Mouse (Mus musculus): Measurements from ENCODE around the gene Rtp1. TPM values are rescaled to one million over a fixed set of nuclear protein-coding genes. Genes with fewer than 3 reads are reported as not detected.

The Rtp1 gene
- total RNA-seq (2023), result not detected

DNA sequence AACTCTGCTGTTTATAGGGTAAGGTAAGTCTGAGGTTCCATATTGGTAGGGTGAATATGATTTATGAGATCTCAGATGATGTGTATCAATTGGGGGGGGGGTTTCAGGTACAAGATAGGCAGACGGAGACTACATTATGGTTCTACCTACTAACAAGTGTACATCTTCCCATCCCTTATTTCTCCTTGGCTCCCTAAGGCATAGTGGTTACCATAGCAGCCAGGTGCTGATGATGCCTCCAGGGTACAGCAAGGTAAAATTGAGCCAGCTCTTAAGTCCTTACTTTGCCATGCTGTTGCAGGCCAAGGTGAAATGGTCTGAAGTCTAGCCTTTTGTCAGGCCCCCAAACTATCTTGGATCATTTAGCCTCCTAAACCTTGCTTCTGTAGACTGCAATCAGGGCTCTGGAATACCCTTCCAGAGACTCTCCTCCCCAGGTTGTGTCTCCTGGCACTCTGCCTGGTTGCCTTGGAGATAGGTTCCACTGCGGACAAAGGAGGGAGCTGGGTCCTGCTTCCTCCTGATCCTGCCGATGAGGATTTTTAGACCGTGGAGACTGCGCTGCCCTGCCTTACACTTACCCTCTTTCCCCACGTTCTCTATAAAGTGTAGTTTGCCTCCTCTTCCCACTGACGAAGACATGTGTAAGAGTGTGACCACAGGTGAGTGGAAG is at the start of gene Rtp1:
TSS of gene Rtp1 (plus strand) at position 487 of the 673 bp plus-strand sequence.

Other genes with a start within 250 kb of the Rtp1 start
- gene St6gal1, start 204.4 kb upstream of the Rtp1 start, total RNA-seq (2023), result 1 to 10 TPM; 1.7 to 2.1 TPM
- gene Rtp4, start 91.2 kb downstream of the Rtp1 start, total RNA-seq (2023), result 10 to 100 TPM; 17.9 to 20.7 TPM
- not detected for gene Masp1, start 91.7 kb downstream of the Rtp1 start, total RNA-seq (2023)